Mouse (Mus musculus) thymus, adult 2 months (tissue): Measurements from ENCODE around the gene Fbxl13.

ENCODE experiments used
- CTCF ChIP-seq: fragments of 200-500 bp; IDR thresholded peaks from 2 replicates; pipeline ENCODE4 v1.5.1; 2012; ENCODE audit warnings: mild to moderate bottlenecking, control low read depth, low read length, moderate library complexity, borderline replicate concordance; ENCODE audit not compliant: control insufficient read depth, poor library complexity, insufficient read depth; ENCODE audit errors: extremely low read depth
- POLR2A ChIP-seq: fragments of 200-500 bp; IDR thresholded peaks from 2 replicates; pipeline ENCODE4 v1.6.1; 2012; ENCODE audit warnings: mild to moderate bottlenecking, low read length, control low read depth, moderate library complexity; ENCODE audit not compliant: control insufficient read depth, poor library complexity, insufficient read depth; ENCODE audit errors: extremely low read depth

- TF ChIP-seq CTCF (no peak), POLR2A (no peak)
Measured at GRCm38 (mm10) chr5:21481521-21481920, 163.9 kb downstream of the Fbxl13 start.
